Mouse (Mus musculus) spleen, adult 18-20 months (tissue): ENCODE data around the gene Ptf1a.

Source experiments
- DNase-seq, 2 experiments: peaks; one replicate each; pipeline ENCODE4 v3.0.0; 2022; ENCODE audit warnings: mixed read lengths in 2 of 2

Gene Ptf1a

DNA sequence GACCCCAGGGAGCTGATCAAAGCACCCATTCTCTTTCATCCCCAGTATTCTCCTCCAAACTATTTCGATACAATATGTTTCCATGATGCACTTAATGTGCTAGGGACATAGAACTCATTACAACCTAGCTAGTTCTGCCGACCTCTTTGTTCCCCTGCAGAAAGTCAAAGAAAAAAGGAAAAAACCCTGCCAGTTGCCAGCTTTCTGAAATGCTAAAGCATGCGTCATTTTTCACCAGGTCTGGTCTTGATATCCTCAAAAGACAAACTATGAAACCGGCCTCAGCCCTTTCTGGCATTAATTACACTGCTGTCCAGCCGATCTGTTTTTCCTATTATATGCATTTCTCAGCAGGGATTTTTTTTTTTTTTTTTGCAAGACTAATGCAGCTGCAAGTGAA lies 9.8 kb downstream of the Ptf1a start:
- DNase-seq, result no peak

DNA sequence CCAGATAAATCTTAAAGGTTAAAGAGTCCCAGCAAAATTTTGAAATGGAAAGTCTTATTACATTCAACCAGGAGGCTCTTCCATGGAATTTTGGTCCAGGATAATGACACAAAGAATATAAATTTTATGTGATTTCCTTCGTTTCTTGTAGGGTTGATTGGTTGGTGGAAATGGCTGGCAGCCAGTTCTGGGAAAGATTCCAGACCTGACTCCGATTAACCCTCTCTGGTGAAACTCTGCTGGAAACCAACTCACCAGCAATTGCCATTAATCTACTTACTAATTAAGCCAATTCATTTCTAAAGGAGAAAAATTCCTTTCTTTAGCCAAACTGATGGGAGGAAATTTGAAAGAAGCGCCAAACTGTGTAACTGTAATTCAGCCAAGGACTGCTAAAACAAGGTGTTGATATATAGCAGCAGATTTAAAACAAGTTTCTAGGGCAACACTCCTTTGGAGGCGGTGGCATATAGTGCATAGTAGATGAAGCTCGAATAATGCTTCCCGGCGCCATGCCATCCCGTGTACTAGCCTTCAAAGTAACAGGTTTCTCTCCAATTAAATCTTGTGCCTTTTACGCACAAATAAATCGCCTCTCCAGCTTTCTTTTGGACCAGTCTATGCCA lies 10.5 kb downstream of the Ptf1a start:
- no peak for DNase-seq

DNA sequence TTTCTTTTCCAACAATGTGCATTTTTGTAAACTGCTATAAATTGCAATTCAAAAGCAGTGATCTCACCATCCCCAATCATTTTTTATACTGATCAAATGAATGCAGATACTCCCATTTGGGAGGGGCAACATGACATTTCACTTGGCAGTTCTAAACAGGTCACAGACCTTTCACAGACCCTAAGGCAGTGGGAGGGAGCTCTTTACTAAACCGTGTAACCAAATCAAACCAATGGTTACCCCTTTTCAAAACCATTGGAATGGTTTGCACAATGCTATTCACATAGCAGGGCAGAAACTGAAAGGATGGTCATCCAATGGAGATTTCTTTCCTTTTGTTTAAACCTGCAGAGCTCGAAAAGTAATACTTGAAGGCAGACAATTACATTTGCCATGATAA lies 13.3 kb downstream of the Ptf1a start:
- no peak for DNase-seq

DNA sequence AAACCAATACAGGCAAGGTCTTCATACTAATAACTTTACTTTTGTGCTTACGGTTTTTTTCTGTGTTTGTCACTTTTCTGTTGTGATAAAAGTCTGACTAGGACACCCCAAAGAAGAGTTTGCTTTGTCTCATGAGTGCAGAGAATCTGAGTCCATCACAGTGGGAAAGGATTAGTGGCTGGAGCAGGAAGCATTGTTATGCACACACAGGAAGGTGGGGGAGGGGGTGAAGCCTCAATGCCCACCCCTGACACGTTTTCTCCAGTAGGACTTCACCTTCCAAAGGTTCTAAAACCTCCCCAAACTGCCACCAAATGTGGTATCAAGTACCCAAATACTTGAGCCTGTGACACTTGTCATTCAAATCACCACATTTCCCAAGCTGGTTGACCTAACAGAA lies 16.5 kb downstream of the Ptf1a start:
- DNase-seq, result no peak

DNA sequence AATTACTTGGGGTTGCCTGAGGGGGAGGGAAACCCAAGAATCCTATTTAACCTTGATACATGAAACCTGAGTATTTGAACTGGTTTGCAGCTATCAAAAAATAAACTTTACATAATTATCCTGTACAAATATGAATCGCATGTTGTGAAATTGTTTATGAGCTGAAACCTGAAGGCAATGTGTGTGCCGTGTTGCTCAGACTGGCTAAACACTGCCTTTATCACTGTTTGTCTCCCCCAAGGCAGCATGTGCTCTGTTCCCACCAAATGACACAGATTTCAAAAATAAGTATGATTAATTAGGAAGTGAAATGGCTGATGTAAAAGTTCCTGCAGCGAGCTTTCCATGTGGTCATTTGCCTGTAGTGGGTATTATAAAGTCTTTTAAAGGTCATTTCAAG lies 44.8 kb downstream of the Ptf1a start:
- DNase-seq, result no peak
